Mouse (Mus musculus): ENCODE data around the gene Rhbg. TPM values are rescaled to one million over a fixed set of nuclear protein-coding genes. Genes with fewer than 3 reads are reported as not detected.
"Not testable (repeated sequence)": the region's sequence is repeated elsewhere in the genome, so short reads cannot be mapped to it uniquely, and the experiment has no call there.

Rhbg gene
- total RNA-seq, 2 experiments from 2014 or later: not detected

- H3K4me3 ChIP-seq: no peak overlapping the region
- DNase-seq (ENCODE audit: low spot score in 2 of 2): no peak
Measured at GRCm38 (mm10) chr3:88280035-88280434, 25.5 kb upstream of the Rhbg start.

GRCm38 (mm10) chr3:88276529-88277143 is 22.1 kb upstream of the Rhbg start:
- no peak overlapping the region for H3K27ac ChIP-seq
- TF ChIP-seq CTCF (conservative IDR thresholded peaks at IDR 0.05): peak; percentile 81
- peak in 1 of 2 experiments; percentile 42 for DNase-seq (ENCODE audit: low spot score in 2 of 2)

More at GRCm38 (mm10) chr3:88280035-88280434, 25.5 kb upstream of the Rhbg start:
- no peak overlapping the region for H3K27ac ChIP-seq
- no peak for TF ChIP-seq CTCF (conservative IDR thresholded peaks at IDR 0.05)

GRCm38 (mm10) chr3:88276121-88276520 is 21.6 kb upstream of the Rhbg start:
- Histone ChIP-seq H3K27ac (no peak overlapping the region), H3K4me3 (no peak overlapping the region)
- DNase-seq (ENCODE audit: low spot score in 2 of 2): no peak
- TF ChIP-seq CTCF (conservative IDR thresholded peaks at IDR 0.05): no peak

More at GRCm38 (mm10) chr3:88276529-88277143, 22.1 kb upstream of the Rhbg start:
- no peak overlapping the region for H3K4me3 ChIP-seq

- no peak overlapping the region for H3K4me3 ChIP-seq
- no peak for DNase-seq (ENCODE audit: low spot score in 2 of 2)
- TF ChIP-seq CTCF (conservative IDR thresholded peaks at IDR 0.05): peak; percentile 60
- no peak overlapping the region for H3K27ac ChIP-seq
Measured at GRCm38 (mm10) chr3:88274002-88274401, 19.5 kb upstream of the Rhbg start.

- Histone ChIP-seq H3K27ac (no peak overlapping the region), H3K4me3 (no peak overlapping the region)
- TF ChIP-seq CTCF (conservative IDR thresholded peaks at IDR 0.05): no peak
- no peak for DNase-seq (ENCODE audit: low spot score in 2 of 2)
Measured at GRCm38 (mm10) chr3:88271859-88272258, 17.4 kb upstream of the Rhbg start.

GRCm38 (mm10) chr3:88271298-88271697 is 16.8 kb upstream of the Rhbg start:
- not testable (repeated sequence) for DNase-seq (ENCODE audit: low spot score in 2 of 2); H3K4me3 ChIP-seq; H3K27ac ChIP-seq
- TF ChIP-seq CTCF (conservative IDR thresholded peaks at IDR 0.05): peak; percentile 18; the same call in 1 of the 2 replicates

- H3K27ac ChIP-seq: no peak overlapping the region
- no peak overlapping the region for H3K4me3 ChIP-seq
- no peak for TF ChIP-seq CTCF (conservative IDR thresholded peaks at IDR 0.05)
- no peak for DNase-seq (ENCODE audit: low spot score in 2 of 2)
Measured at GRCm38 (mm10) chr3:88268991-88269390, 14.5 kb upstream of the Rhbg start.

GRCm38 (mm10) chr3:88268014-88268413 is 13.5 kb upstream of the Rhbg start:
- not testable (repeated sequence) for DNase-seq (ENCODE audit: low spot score in 2 of 2); H3K4me3 ChIP-seq; H3K27ac ChIP-seq

GRCm38 (mm10) chr3:88262346-88262745 is 7.8 kb upstream of the Rhbg start:
- no peak for TF ChIP-seq CTCF (conservative IDR thresholded peaks at IDR 0.05)
- DNase-seq (ENCODE audit: low spot score in 2 of 2): no peak
- no peak overlapping the region for H3K27ac ChIP-seq
- no peak overlapping the region for H3K4me3 ChIP-seq

GRCm38 (mm10) chr3:88256382-88256781 is 1.9 kb upstream of the Rhbg start:
- no peak overlapping the region for H3K27ac ChIP-seq
- no peak for TF ChIP-seq CTCF (conservative IDR thresholded peaks at IDR 0.05)
- DNase-seq (ENCODE audit: low spot score in 2 of 2): no peak
- no peak overlapping the region for H3K4me3 ChIP-seq

- Histone ChIP-seq H3K4me3 (no peak overlapping the region), H3K27ac (no peak overlapping the region)
- no peak for DNase-seq (ENCODE audit: low spot score in 2 of 2)
- TF ChIP-seq CTCF (conservative IDR thresholded peaks at IDR 0.05): no peak
Measured at GRCm38 (mm10) chr3:88255950-88256349, 1.4 kb upstream of the Rhbg start.

- H3K27ac ChIP-seq: no peak overlapping the region
- no peak for TF ChIP-seq CTCF (conservative IDR thresholded peaks at IDR 0.05)
- no peak for DNase-seq (ENCODE audit: low spot score in 2 of 2)
- H3K4me3 ChIP-seq: no peak overlapping the region
Measured at GRCm38 (mm10) chr3:88252739-88253138, 1.8 kb downstream of the Rhbg start.

- H3K27ac ChIP-seq: no peak overlapping the region
- TF ChIP-seq CTCF (conservative IDR thresholded peaks at IDR 0.05): no peak
- no peak for DNase-seq (ENCODE audit: low spot score in 2 of 2)
- H3K4me3 ChIP-seq: no peak overlapping the region
Measured at GRCm38 (mm10) chr3:88248406-88248805, 6.1 kb downstream of the Rhbg start.

GRCm38 (mm10) chr3:88247666-88248065 is 6.8 kb downstream of the Rhbg start:
- H3K4me3 ChIP-seq: no peak overlapping the region
- no peak for TF ChIP-seq CTCF (conservative IDR thresholded peaks at IDR 0.05)
- H3K27ac ChIP-seq: no peak overlapping the region
- DNase-seq (ENCODE audit: low spot score in 2 of 2): no peak

Data from layer of hippocampus, adult 2 months (tissue).